Mouse (Mus musculus) hindbrain, embryonic 15.5 days (tissue): ENCODE data around the gene Aldh5a1. TPM values are rescaled to one million over a fixed set of nuclear protein-coding genes. Genes with fewer than 3 reads are reported as not detected.

ENCODE experiments used
- ATAC-seq: fragments of 200-750 bp; cut with Nextera tagmentation; 2 replicates; pipeline ENCODE4 v1.8.0; 2017; ENCODE audit warnings: low read depth, moderate number of reproducible peaks, moderate TSS enrichment; ENCODE audit not compliant: low FRiP score
- H3K27ac ChIP-seq: fragments of 300-500 bp; sonication (generic); replicated peaks from 2 replicates; pipeline ENCODE4 v1.5.1; 2015; ENCODE audit warnings: mild to moderate bottlenecking, inconsistent platforms
- H3K27me3 ChIP-seq: fragments of 300-500 bp; sonication (generic); 2 replicates; pipeline ENCODE4 v1.6.1; 2015; ENCODE audit warnings: control low read depth, inconsistent platforms
- H3K36me3 ChIP-seq: fragments of 300-500 bp; sonication (generic); 2 replicates; pipeline ENCODE4 v1.6.1; 2015; ENCODE audit warnings: control low read depth, inconsistent platforms
- H3K4me1 ChIP-seq: fragments of 300-500 bp; sonication (generic); replicated peaks from 2 replicates; pipeline ENCODE4 v1.6.1; 2015; ENCODE audit warnings: control low read depth, inconsistent platforms
- H3K4me2 ChIP-seq: fragments of 300-500 bp; sonication (generic); 2 replicates; pipeline ENCODE4 v1.6.1; 2015; ENCODE audit warnings: moderate library complexity, mild to moderate bottlenecking, inconsistent platforms
- H3K4me3 ChIP-seq: fragments of 300-500 bp; sonication (generic); 2 replicates; pipeline ENCODE4 v1.5.1; 2015; ENCODE audit warnings: mild to moderate bottlenecking, inconsistent platforms
- H3K9ac ChIP-seq: fragments of 300-500 bp; sonication (generic); 2 replicates; pipeline ENCODE4 v1.6.1; 2015; ENCODE audit warnings: inconsistent platforms
- H3K9me3 ChIP-seq: fragments of 300-500 bp; sonication (generic); 2 replicates; pipeline ENCODE4 v1.6.1; 2016; ENCODE audit warnings: control low read depth, inconsistent platforms
- WGBS: fragments of 180-500 bp; shearing (Covaris S2); methylation state at CpG from one replicate; pipeline ENCODE4 v1.1.7; 2015; 5-methylcytosine and 5-hydroxymethylcytosine counted together
- polyA plus RNA-seq: library from polyadenylated mRNA; unstranded; fragments of >200 nt; fragmentation: Nextera tagmentation; extraction: Ambion mirVana; gene quantifications from 2 replicates; pipeline ENCODE4 v1.2.1, GENCODE M21; 2015

The Aldh5a1 gene
- polyA plus RNA-seq, 1 experiment from 2014 or later, result 13.8 TPM

DNA sequence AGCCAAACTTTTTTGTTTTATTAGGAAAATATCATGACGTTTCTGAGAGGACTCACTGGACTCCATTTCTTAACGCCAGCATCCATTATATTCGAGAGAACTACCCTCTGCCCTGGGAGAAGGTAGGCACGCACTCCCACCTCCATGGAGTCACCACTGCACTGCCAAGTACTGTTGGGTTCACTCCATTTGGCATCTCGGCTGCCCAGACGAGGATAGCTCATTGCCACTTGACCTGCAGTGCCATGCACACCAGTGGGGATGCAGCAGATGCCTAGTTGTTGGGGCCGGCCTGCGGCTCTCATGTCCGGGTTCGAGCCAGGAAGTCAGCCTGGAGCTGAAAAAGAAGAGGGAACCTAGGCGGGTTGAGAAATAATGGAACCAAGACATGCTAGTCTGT is 17.6 kb upstream of the Aldh5a1 start:
- Histone ChIP-seq H3K27me3 (no peaks in the 10 kb centered on the region), H3K9ac (no peak overlapping the region), H3K4me3 (no peak overlapping the region), H3K4me2 (no peak overlapping the region), H3K36me3 (no peaks in the 10 kb centered on the region), H3K4me1 (no peaks in the 10 kb centered on the region), H3K9me3 (no peaks in the 10 kb centered on the region), H3K27ac (no peak overlapping the region)
- WGBS, result 58% methylated on average over 11 of the region's 11 CpGs
- ATAC-seq, result no peak

DNA sequence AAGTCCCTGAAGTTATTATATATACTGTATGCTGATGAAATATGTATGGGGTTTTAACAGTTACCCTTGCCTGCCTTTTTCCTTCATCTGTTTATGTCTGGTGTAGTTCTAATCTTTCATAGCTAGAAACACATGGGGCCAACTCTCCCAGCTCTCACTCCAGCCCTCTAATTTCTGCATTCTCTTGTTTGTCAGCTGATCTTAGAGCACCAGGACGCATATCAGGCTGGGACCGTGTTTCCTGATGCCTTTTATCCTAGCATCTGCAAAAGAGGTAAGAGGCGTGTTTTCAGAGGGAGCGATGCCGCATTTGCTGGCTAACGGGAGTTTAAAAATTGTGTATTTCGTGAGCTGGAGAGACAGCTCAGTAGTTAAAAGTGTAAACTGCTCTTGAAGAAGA is 15.2 kb upstream of the Aldh5a1 start:
- H3K4me3 ChIP-seq, result no peak overlapping the region
- H3K9me3 ChIP-seq, result no peaks in the 10 kb centered on the region
- H3K27me3 ChIP-seq, result no peaks in the 10 kb centered on the region
- H3K9ac ChIP-seq, result no peak overlapping the region
- H3K4me1 ChIP-seq, result no peaks in the 10 kb centered on the region
- H3K36me3 ChIP-seq, result no peaks in the 10 kb centered on the region
- no peak for ATAC-seq
- no peak overlapping the region for H3K27ac ChIP-seq
- no peak overlapping the region for H3K4me2 ChIP-seq
- 91% methylated on average over 7 of the region's 7 CpGs for WGBS

DNA sequence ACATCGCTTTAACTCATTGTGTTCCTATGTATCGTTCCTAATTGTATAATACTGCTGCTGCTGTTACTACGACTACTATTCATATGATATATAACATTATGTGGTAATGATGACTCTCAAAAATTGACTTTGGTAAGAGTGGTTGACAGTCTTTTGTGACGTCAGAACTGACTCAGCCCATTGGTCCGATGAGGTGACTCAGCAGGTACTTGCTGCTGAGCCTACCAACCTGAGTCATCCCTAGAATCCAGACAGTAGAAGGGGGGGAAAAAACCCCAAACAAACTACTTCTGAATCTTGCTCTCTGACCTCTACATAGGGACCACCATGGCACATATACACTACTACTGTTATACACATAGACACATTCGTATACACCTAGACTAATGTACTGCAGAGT is 11.4 kb upstream of the Aldh5a1 start:
- no peaks in the 10 kb centered on the region for H3K4me1 ChIP-seq
- H3K4me2 ChIP-seq, result no peak overlapping the region
- no peak for ATAC-seq
- H3K36me3 ChIP-seq, result no peaks in the 10 kb centered on the region
- H3K9ac ChIP-seq, result no peak overlapping the region
- no peaks in the 10 kb centered on the region for H3K9me3 ChIP-seq
- 93% methylated on average over 6 of the region's 6 CpGs for WGBS
- no peaks in the 10 kb centered on the region for H3K27me3 ChIP-seq
- no peak overlapping the region for H3K4me3 ChIP-seq
- no peak overlapping the region for H3K27ac ChIP-seq

- no peak overlapping the region for H3K4me3 ChIP-seq
Measured at GRCm38 (mm10) chr13:24947158-24947557, 9.7 kb upstream of the Aldh5a1 start.

DNA sequence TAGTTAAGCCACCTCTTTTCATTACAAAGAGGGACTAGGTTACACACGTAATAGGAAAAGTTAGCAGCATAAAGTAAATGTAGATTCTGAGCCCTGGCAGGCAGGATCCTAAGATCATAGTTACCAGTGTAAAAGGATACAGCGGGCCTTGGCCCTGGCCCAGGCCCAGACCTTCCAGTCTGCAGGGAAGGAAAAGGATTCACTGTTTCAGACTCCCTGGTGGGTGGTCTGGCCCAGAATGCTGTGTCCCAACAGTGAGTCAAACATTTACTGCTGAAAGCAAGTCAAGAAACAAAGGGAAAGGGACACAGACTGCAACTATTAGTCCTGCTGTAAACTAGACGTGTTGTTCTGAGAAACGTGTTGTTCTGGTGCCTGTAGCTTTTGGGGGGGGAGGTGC is 8.1 kb upstream of the Aldh5a1 start:
- Histone ChIP-seq H3K36me3 (no peaks in the 10 kb centered on the region), H3K4me3 (no peak overlapping the region), H3K4me1 (no peaks in the 10 kb centered on the region), H3K9ac (no peak overlapping the region), H3K4me2 (no peak overlapping the region), H3K27me3 (no peaks in the 10 kb centered on the region), H3K9me3 (no peaks in the 10 kb centered on the region), H3K27ac (no peak overlapping the region)
- WGBS, result 11% methylated on average over 4 of the region's 4 CpGs
- ATAC-seq, result peak; percentile 83

More at GRCm38 (mm10) chr13:24947158-24947557, 9.7 kb upstream of the Aldh5a1 start:
- no peak for ATAC-seq
- Histone ChIP-seq H3K27me3 (no peaks in the 10 kb centered on the region), H3K9ac (no peak overlapping the region), H3K9me3 (no peaks in the 10 kb centered on the region), H3K27ac (no peak overlapping the region), H3K36me3 (no peaks in the 10 kb centered on the region), H3K4me2 (no peak overlapping the region), H3K4me1 (no peaks in the 10 kb centered on the region)
- 89% methylated on average over 5 of the region's 5 CpGs for WGBS

- Histone ChIP-seq H3K27me3 (no peaks in the 10 kb centered on the region), H3K27ac (no peak overlapping the region), H3K4me2 (no peak overlapping the region), H3K4me3 (no peak overlapping the region), H3K9ac (no peak overlapping the region), H3K36me3 (no peaks in the 10 kb centered on the region), H3K4me1 (peaks cover 6% of the 10 kb centered on the region), H3K9me3 (no peaks in the 10 kb centered on the region)
- no peak for ATAC-seq
- WGBS, result 78% methylated on average over 8 of the region's 8 CpGs
Measured at GRCm38 (mm10) chr13:24943303-24943702, 5.8 kb upstream of the Aldh5a1 start.

DNA sequence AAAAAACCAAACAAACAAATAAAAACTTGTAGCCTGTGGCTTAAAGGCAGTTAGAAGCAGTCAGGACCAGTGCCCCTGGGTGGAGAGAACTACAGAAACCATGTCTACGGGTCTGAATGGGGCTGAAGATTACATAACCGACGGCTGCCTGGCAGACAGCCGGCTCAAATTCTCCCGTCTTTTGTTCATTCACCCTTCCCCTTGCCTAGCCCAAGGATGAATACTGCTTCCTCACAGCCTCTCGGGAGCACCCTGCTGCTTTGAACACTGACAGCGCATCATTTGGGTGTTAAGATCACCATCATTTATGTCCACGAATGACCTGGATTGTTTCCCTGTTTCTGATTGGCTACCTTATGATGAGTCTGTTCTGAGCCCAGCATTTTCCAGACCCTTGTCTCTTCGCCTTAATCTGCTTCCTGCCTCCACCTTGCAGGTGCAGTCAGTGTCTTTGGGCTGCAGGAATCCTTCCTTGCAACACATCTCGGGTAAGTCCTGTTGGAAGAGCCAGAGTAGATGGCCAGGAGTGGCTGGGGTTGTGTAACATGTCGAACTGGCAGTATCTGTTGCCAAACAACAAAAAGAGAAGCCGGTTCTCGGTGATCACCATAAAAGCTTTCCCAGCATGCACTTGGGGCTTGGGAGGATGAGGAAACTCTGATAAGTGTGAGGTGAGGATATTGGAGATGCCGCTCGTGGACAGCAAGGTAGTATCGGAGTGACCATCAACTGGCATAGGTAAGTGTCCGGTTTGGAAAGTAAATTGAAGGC is 5.2 kb upstream of the Aldh5a1 start, which contains the start of gene Gpld1:
Gene Gpld1, plus strand, starts transcription at position 641 of the 771 bp plus-strand sequence.
- Histone ChIP-seq H3K9ac (no peak within 1 kb of the TSS), H3K36me3 (no peaks in the 10 kb centered on the region), H3K4me2 (peak within 1 kb of the TSS; percentile 29; the same call in 1 of the 2 replicates), H3K9me3 (no peaks in the 10 kb centered on the region), H3K4me1 (peaks cover 12% of the 10 kb centered on the region), H3K4me3 (no peak within 1 kb of the TSS), H3K27ac (no peak within 1 kb of the TSS), H3K27me3 (no peaks in the 10 kb centered on the region)
- WGBS, result 49% methylated on average over 17 of the region's 17 CpGs
- no peak for ATAC-seq

DNA sequence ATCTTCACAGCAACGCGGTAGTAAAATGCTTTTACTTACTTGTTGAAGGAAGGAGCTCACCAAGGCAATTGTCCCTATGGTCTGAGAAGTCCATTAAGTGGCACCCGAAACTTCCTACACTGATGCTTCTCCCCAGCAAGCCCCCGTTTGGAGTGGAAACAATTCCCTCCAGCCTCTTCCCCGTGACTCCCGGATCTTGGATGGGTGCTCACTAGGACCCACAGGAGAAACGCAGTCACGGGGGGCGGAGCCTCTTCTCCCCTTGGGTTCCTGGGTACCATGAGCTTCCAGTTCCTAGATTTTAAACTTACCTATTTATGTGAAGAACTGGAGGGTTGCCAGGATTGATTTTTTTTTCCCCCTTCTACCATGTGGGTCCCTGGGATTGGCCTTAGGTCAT is 2.0 kb upstream of the Aldh5a1 start:
- WGBS, result 89% methylated on average over 9 of the region's 9 CpGs

GRCm38 (mm10) chr13:24938683-24939082 is 1.2 kb upstream of the Aldh5a1 start:
- H3K4me3 ChIP-seq, result no peak overlapping the region
- H3K36me3 ChIP-seq, result no peaks in the 10 kb centered on the region
- WGBS, result 36% methylated on average over 9 of the region's 9 CpGs
- no peak overlapping the region for H3K27ac ChIP-seq
- H3K4me1 ChIP-seq, result peaks cover 32% of the 10 kb centered on the region
- no peak for ATAC-seq
- H3K9ac ChIP-seq, result no peak overlapping the region
- H3K4me2 ChIP-seq, result 0 out of 2 replicates have a peak overlapping the region, but pooled peaks have one; percentile 57
- H3K27me3 ChIP-seq, result no peaks in the 10 kb centered on the region
- no peaks in the 10 kb centered on the region for H3K9me3 ChIP-seq

More for the DNA sequence above, 2.0 kb upstream of the Aldh5a1 start:
- no peak overlapping the region for H3K27ac ChIP-seq
- H3K4me1 ChIP-seq, result peaks cover 32% of the 10 kb centered on the region
- no peak overlapping the region for H3K4me3 ChIP-seq
- H3K4me2 ChIP-seq, result no peak overlapping the region
- H3K36me3 ChIP-seq, result no peaks in the 10 kb centered on the region
- no peak overlapping the region for H3K9ac ChIP-seq
- no peaks in the 10 kb centered on the region for H3K27me3 ChIP-seq
- H3K9me3 ChIP-seq, result no peaks in the 10 kb centered on the region
- ATAC-seq, result no peak

GRCm38 (mm10) chr13:24937839-24938166 is 342 bp upstream of the Aldh5a1 start:
- WGBS, result 12% methylated on average over 12 of the region's 12 CpGs
- ATAC-seq, result peak; percentile 74

DNA sequence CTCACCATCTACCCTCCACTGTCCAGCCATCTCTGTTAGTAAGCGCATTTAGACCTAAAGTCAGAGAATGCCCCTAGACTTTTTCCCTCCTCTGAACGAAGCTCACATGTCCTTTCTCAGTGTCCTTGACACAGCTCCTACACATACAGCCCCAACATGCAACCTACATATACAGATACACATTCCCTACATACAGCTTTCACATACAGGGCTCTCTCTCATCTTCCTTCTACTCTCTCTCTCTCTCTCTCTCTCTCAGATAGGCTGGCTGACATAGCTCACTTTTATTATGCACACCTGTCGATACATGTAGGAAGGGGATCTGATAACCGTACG is 721 bp downstream of the Aldh5a1 start:
- H3K9ac ChIP-seq, result peak overlapping the region; percentile 88
- no peaks in the 10 kb centered on the region for H3K36me3 ChIP-seq
- peaks cover 32% of the 10 kb centered on the region for H3K4me1 ChIP-seq
- H3K27me3 ChIP-seq, result no peaks in the 10 kb centered on the region
- H3K4me3 ChIP-seq, result peak overlapping the region; percentile 86
- peak overlapping the region; percentile 57 for H3K4me2 ChIP-seq
- H3K27ac ChIP-seq, result peak overlapping the region; percentile 89
- ATAC-seq, result peak; percentile 38
- H3K9me3 ChIP-seq, result no peaks in the 10 kb centered on the region
- WGBS, result 38% methylated on average over 5 of the region's 5 CpGs

More at GRCm38 (mm10) chr13:24937839-24938166, 342 bp upstream of the Aldh5a1 start:
- Histone ChIP-seq H3K9me3 (no peaks in the 10 kb centered on the region), H3K27me3 (no peaks in the 10 kb centered on the region), H3K9ac (peak overlapping the region; percentile 88), H3K27ac (peak overlapping the region; percentile 89), H3K4me2 (peak overlapping the region; percentile 57), H3K4me3 (peak overlapping the region; percentile 86), H3K4me1 (peaks cover 32% of the 10 kb centered on the region), H3K36me3 (no peaks in the 10 kb centered on the region)

DNA sequence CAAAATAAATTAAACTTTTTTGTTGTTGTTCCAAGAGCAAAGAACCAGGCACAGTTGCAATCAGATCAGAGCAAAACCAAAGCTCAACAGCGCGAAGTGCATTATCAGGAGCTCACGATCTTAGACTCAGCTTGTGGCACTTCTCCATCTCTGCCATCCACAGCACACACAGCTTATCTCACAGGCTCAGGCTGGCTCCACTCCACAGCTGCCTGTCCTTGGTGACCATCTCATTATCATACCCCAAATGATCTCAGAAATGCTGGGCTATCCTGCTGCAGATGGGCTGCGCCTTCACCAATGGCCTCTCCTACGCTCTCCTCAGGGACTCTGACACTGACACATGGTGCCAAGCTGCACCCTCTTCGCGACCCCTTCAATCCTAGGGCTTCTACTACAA is 4.3 kb downstream of the Aldh5a1 start:
- no peak overlapping the region for H3K4me3 ChIP-seq
- no peak overlapping the region for H3K4me2 ChIP-seq
- H3K36me3 ChIP-seq, result no peaks in the 10 kb centered on the region; the same call in 1 of the 2 replicates
- no peak overlapping the region for H3K9ac ChIP-seq
- no peak overlapping the region for H3K27ac ChIP-seq
- H3K27me3 ChIP-seq, result no peaks in the 10 kb centered on the region
- ATAC-seq, result no peak
- no peaks in the 10 kb centered on the region for H3K9me3 ChIP-seq
- H3K4me1 ChIP-seq, result peaks cover 25% of the 10 kb centered on the region
- WGBS, result 93% methylated on average over 7 of the region's 7 CpGs

GRCm38 (mm10) chr13:24930591-24930990 is 6.9 kb downstream of the Aldh5a1 start:
- ATAC-seq, result no peak
- Histone ChIP-seq H3K27ac (no peak overlapping the region), H3K9me3 (no peaks in the 10 kb centered on the region), H3K4me3 (no peak overlapping the region), H3K27me3 (no peaks in the 10 kb centered on the region), H3K36me3 (peaks cover 3% of the 10 kb centered on the region; the same call in 1 of the 2 replicates), H3K4me1 (0 out of 2 replicates have a peak, but pooled peaks cover 5% of the 10 kb centered on the region), H3K9ac (no peak overlapping the region), H3K4me2 (no peak overlapping the region)
